Mouse (Mus musculus) neural tube, embryonic 13.5 days (tissue): ENCODE data around the gene Jakmip3. TPM values are rescaled to one million over a fixed set of nuclear protein-coding genes. Genes with fewer than 3 reads are reported as not detected.

Experiments
- polyA plus RNA-seq: library from polyadenylated mRNA; unstranded; fragments of >200 nt; fragmentation: Nextera tagmentation; extraction: Ambion mirVana; gene quantifications from 2 replicates; pipeline ENCODE4 v1.2.1, GENCODE M21; 2015

Jakmip3 gene
- polyA plus RNA-seq, 1 experiment from 2014 or later = 5.1 TPM

Other genes with a start within 250 kb of the Jakmip3 start
- gene Ppp2r2d, start 94.7 kb upstream of the Jakmip3 start, polyA plus RNA-seq = 84.9 and 87.4 TPM in 2 replicates
- 34.0 and 35.5 TPM in 2 replicates for gene Mapk1ip1, start 94.5 kb upstream of the Jakmip3 start, polyA plus RNA-seq
- 103 and 106 TPM in 2 replicates for gene Bnip3, start 31.2 kb upstream of the Jakmip3 start, polyA plus RNA-seq
- gene Dpysl4, start 145.3 kb downstream of the Jakmip3 start, polyA plus RNA-seq = 315 and 316 TPM in 2 replicates